Mouse (Mus musculus) lung, postnatal 10 days (tissue): ENCODE data around the gene Rhbdf1.

Experiments
- DNase-seq: peaks from one replicate; pipeline ENCODE4 v3.0.0; 2021

Rhbdf1 gene

DNA sequence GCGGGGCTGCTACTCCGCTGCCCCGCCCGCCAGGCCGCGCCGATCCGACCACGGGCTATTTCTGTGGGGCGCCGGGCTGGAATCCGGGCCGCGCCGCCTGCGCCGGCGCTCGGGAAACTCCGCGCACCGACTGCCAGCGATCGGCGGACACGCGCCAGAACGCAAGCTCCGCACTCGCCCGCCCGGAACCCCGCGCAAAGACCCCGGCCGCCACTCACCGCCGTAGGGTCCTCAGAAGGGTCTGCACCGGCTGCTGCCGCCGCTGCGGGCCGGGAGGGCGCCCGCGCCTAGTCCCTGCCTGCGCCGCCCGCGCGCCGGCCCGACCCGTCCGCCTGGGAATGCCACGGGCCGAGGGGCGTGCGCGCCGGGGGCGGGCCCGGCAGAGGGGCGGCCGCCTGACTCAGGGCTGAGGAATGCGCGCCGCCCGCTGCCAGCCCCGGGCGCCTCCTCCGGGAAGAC, at the start of gene Rhbdf1:
Rhbdf1 (minus strand) TSS at position 350 of the 459 bp plus-strand sequence.
- DNase-seq: peak; percentile 83

DNA sequence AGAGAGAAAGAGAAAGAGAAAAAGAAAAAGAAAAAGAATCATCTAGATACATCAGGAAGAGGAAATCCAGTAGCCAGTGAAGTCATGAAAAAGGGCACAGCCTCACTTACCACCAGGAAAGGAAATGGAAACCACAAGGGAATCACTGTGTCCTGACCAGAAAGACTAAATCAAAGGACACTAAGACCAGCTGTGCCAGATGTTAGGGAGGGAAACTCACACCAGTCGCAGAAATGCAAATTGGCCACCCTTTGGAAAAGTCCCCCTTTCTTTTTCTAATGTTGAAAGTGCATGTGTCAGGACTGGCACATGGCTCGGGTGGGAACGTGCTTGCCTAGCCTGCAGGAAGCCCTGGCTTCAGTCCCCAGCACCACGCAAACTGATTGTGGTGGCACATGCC, 49.1 kb upstream of the Rhbdf1 start:
- DNase-seq: no peak

DNA sequence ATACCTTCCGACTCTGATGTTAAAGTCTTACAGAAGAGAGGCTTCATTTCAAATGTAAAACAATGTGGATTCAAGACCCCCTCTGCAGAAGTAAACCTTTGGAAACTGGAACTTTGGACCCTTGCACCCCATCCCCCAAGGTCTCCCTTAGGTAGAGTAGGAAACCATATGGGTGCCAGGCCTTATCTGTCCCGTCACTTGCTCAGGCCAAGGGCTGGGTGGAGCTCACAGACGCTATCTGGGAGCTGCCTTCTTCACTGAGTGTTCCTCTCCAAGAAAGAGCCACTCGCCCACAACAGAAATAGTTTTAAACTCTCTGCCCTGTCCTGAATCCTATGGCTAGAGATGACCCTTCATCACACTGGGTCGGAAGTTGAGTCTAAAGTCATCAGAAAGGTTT, 46.9 kb upstream of the Rhbdf1 start:
- no peak for DNase-seq

DNA sequence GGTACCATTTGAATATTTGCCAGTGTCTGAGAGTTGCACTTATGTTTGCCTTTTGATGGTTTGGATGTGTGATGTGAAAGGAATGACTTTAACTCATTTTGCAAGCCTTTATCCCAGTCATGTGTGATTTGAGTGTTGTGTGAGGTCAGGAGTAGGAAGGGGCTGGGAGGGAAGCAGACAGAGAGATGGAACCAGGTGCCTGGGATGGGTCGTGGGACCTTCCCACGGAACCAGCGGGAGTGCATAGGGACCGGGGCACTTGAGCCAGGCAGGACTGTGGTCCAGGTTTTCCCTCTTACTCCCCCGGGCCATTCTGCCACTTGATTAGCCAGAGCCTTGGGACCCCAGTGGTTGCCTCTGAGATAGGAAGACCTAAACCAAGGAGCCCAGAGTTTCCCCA, 45.9 kb upstream of the Rhbdf1 start:
- DNase-seq: peak; percentile 5

DNA sequence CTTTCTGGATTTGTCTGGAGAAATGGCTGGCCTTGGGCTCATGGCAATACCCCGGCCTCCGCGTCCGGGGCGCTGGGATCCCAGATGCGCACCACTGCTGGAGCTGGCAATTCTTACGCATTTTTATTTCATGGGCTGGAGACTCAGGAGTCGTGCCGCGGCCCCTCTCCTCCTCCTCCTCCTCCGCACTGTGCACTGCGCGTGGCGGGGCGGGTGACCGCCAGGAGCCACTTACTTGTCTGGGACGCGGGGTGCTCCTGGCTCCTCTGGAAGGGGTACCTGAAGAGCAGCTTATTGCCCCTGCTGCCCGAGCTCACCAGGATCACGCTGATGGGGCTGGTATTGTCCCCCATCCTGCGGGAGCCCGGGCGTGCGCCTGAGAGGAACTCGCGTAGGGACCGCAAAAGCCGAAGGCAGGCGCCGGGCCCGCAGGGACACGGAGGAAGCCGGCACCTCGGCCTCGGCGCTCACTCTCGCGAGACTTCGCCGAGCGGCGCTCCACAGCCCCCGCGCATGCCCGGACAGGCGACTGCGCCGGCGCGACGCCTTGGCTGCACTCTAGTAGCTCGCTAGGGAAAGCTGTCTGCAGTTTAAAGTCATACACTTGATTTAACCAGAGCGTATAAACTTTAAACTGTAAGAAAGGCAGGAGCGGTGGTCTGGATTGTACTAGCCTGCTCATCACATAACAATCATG, 45.2 kb upstream of the Rhbdf1 start, which contains the start of gene Nprl3:
Nprl3 (minus strand) TSS at position 520 of the 697 bp plus-strand sequence.
- peak; percentile 98 for DNase-seq

DNA sequence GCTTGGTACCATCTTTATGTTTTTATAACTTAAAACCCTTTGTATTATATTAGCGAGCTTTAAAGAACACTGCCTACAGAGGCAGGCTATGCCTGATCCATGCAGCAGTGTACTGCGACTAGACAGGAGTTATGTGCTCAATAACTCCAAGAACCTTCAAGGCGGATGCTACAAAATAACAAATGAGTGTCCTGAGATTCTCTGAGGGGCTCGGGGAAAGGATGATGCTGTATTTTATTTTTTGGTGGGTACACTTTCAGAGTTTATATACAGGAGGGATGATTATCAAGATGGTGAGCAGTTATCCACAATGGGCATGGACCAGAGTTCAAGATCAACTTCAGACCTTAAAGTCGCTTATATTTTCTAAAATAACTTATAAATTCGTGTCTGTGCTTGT, 44.7 kb upstream of the Rhbdf1 start:
- no peak for DNase-seq

DNA sequence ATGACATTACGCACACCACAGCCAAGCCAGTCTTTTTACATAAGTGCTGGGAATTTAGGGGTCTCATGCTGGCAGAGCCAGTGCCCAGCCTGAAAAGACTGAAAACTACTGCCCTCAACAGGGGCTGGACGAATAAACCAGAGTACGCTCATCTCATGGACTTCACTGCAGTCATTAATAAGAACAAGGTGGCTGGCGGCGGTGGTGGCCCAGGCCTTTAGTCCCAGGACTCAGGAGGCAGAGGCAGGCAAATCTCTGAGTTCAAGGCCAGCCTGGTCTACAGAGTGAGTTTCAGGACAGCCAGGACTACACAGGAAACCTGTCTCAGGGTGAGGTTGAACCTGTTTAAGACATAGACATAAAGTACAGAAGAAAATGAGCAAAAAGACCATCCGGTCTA, 44.1 kb upstream of the Rhbdf1 start:
- no peak for DNase-seq

DNA sequence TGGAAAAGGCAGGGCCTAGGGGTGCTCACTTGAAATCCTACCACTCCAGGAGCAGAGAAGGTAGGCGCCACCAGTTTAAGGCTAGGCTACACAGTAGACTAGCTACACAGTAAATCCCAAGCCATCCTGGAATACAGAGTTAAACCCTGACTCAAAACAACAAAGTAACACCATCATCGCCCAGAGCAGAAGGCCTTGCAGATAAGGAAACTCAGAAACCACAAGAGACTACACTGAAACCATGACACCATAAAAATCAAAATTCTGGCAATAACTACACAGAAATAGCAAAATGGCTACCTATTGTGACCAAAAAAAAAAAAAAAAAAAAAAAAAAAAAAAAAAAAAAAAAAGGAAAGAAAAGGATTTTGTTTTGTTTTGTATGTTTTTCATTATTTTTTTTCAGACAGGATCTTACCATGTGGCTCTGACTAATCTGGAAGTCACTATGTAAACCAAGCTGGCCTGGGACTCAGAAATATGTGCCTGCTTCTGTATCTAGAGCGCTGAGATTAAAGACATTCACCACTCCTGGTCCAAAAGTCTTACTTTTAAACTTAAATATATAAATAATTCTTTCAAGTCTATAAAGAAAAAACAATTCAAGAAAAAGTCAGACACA, 43.1 kb upstream of the Rhbdf1 start:
- no peak for DNase-seq

DNA sequence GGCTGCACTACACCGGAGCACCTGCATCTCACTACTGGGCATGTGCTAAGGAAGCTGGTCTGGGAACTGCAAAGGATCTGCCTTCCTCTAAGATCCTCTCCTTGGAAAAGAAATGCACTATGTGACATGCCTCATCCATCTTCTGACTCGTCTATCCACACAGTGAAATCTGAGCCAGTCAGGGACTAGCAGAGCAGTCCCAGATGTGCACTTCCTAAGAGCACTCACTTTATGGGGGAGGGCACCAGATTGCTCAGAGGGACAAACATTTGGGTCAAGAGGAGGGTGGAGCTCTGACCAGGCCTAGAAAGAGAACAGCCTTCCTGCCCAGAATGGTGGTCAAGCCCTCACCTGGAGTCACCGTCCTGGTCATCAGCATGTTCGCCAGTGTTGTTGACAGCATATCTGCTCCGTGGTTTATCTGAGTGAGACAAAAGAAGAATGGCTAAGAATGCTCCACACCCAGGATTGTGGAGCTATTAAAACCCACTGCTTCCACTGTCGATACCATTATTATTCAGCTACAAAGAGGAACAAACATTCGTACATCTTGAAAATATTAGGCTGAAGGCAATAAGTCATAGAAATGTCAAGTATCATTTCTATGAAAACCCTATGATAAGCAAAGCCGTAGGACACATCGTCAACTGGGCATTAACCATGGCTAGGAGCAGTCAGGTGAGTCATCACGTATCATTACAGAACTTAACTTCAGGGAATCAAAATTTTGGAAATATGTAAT, 40.7 kb upstream of the Rhbdf1 start:
- DNase-seq: no peak

DNA sequence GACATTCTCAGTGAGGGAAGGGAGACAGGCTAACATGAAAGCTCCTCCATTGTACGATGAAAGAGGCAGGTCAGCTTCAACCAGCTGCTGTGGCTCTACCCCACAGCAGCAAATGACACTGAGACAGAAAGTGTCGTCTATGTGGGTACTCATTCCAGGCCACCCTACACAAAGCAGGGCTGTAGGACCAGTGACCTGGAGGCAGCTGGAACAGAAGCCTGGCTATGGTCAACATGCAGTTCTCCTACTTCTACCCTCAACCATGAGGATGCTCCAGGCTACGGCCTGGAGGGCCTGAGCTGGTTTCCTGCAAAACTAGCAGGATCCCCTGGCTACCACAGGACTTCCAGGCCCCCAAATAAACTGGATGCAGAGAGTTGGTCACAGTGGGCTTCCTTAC, 34.5 kb upstream of the Rhbdf1 start:
- no peak for DNase-seq

DNA sequence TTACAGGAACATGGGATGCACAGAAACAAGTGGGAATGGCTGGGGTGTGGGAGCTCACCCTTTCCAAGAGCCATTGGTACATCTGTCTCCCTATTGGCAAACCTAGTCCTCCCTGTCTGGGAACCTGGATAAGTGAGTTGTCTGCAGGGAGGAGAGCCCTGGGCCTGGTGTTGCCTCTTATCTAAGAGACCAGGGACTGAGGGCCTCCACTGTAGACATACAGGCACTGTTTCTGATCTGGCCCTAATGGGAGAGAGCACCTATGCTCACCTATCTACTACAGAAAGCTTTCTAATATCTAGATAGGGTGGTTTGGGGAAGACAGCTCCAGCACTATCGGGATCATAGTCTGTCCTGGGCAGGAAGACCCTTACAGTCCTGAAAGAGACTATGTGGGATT, 34.0 kb upstream of the Rhbdf1 start:
- DNase-seq: no peak

DNA sequence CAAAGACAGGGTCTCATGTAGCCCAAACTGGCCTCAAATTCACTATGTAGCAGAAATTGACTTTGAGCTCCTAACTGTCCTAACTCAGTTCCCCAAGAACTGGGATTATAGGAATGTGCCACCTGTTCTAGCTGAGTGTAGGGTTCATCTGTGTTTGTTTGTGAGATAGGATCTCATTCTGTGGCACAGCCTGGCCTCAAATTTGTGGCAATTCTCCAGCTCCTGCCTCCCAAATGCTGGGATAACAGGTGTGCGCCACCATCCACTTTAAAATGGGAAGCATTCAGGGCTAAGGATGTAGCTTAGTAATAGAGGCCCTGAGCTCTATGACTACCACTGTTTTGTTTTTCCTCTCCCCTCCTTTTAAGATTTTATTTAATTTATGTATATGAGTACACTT, 31.0 kb upstream of the Rhbdf1 start:
- DNase-seq: no peak

DNA sequence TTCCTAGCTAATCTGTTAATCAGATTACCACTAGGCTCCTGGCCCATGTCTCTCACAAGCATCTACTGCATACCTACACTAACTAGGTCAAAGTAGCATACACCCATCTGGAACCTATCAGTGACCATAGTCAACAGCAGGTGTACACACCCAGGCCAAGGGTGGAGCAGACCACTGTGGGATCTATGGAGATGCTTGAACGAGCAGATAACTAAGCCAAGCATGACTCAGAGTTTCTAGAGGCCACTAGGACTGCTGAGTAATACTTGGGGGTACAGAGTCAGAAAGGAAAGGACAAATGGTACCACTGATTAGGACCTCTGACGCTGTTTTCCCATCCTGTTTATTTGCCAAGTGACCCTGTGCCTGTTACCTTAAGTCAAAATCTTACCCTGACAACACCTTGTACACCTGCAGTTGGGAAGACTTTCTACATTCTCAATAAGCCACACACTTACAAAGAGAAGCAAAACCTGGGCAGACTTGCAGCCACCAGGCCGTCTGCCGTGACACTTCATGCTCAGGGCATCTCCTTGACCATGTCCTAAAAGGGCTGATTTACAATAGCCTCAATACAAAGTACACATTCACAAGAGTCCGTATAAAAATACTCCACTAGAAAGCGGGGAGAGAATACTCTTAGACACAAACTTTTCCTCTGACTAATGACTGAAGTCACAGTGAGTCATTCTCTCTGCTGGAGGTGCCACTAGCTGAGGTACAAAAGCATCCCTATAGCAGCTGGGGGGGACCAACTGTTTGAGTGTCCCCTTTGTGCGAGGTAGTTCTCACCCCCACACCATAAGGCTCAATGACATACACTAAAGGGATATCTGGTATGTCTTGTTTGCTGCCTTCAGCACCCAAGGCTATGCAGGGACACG, 29.0 kb upstream of the Rhbdf1 start:
- no peak for DNase-seq

DNA sequence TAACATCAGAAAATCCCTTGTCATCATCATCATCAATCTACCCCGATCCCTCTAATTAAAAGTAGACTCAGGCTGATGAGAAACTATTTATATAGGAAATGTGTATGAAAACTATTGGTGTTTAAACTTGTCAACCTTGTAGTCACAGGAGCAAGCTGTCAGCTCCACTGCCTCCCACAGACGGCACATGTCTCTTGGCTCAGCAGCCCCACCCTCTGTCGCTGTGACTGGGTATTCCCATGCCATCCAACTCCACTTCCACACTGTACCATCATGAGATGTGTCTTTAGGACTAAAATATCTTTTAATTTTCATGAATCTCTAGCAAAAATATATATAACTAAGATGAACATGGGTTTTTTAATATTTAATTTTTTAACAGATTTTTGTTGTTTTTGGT, 26.2 kb upstream of the Rhbdf1 start:
- no peak for DNase-seq

DNA sequence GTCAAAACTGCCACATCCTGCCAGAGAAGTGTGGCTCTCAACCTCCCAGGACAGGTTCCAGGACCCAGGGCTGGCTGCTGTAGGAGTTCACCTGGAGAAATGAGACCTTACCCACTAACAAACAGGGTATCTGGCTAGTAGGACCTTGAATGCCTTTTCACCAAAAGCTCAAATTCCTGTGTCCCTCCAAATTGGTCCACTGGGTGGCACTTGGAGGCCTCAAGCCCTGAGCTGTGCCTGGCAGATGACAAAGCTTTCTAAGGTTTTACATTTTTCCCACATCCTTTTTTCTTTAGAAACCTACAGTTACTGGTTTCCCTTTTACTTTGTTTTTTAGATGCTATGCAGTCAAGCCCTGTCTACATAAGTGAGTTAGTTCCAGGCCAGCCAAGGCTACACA, 25.0 kb upstream of the Rhbdf1 start:
- no peak for DNase-seq

DNA sequence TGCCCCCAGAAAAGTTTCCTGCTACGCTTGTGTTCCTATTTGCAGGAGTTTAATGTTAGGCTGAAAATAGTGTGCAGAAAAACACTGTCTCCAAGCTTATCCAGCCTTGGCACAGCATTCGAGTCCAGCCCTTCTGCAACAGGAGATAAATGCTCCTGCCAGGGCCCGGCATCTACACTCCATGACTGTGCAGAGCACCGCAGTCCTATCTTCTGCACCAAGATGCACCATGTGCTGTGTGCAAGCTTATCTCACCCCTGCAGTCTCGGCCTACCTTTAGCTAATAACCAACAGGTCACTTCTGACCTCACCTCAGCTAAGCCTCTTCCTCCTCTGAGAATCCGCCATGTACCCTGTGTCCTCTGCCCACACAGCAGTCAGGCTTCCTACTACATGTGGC, 23.5 kb upstream of the Rhbdf1 start:
- no peak for DNase-seq

DNA sequence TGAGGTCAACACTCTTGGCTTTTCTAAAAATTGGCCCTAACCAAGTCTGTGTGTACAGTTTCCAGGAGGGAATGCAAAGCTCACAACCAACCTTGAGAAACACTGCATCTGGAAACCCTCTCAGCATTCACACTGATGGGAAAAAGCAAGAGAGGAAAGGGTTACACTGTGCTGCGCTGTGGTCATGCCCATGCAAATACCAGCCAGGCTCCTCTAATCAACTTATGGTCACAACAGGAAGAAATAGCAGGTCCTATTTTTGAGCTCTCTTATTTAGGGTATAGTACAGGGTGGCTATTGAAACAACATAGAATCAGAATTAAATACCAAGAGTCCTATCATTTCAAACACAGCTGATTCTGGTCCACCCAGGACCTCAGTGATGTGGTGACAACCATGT, 22.5 kb upstream of the Rhbdf1 start:
- no peak for DNase-seq

DNA sequence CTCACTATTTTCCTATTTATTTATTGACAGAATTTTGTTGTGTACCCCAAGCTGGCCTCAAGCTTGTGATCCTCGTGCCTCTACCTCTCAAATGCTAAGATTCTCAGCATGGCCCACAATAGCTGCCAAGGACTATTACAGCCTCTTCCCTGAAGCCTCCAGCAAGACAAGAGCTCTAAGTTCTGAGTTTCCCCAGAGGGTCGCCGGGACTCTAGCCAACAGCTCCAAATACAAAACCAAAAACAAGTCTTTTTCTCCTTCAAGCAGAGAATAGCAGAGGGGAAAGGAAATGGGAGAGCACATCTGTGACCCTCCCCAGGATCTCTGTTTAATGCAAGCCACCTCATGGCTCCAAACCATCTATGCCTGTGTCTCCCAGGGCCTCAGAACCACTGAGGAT, 22.0 kb upstream of the Rhbdf1 start:
- DNase-seq: no peak

DNA sequence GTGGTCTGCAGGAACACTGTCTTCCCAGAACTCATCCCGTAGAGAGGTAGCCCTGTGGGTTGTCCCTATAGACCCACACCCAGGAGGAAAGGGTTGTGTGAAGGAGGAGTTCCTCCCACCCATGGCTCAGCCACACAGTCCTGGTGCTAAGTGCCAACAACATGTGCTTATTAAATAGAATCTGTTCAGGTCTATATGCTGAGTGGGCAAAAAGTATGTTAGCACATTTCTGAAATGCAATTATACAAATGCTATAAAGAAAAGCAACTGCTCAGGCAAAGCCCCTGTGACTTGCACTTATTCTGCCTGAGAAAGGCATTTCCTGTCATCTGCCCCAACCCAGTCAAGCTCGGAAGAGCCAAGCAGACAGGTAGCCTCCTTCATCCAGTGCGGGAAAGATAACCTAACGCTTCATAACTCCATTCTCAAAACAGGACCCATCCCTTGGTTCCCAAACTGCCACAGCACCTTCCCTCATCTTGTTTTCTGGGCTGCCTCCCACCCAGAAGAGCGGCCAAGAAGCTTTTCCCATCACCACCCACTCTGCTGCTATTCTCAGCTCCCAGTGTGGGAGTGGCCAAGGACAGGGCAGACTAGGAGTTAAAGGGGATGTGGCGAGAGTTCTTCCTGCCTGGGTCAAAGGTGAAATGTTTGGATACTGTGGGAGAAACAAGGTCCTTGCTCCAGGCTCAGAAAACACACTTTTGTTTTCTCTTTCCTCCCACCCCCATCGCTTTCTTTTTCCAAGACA, 21.3 kb upstream of the Rhbdf1 start:
- peak; percentile 57 for DNase-seq

DNA sequence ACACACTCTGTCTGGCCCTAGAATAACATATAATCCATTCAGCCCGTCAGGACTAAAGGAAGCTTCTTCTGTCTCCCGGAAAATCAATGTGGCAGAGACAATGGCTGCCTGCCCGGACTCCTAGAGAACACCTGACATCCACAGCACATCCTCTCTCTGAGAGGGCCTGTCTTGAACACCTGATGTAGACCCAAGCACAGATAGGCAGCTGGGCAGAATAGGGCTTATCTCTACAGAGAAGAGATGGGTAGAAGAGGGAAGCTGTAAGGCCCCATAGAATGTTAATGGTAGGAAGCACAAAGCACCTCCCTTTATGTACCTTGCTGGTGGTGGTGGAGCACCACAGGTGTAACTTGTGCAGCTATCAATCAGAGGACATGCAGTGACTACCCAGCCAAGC, 20.1 kb upstream of the Rhbdf1 start:
- DNase-seq: no peak

DNA sequence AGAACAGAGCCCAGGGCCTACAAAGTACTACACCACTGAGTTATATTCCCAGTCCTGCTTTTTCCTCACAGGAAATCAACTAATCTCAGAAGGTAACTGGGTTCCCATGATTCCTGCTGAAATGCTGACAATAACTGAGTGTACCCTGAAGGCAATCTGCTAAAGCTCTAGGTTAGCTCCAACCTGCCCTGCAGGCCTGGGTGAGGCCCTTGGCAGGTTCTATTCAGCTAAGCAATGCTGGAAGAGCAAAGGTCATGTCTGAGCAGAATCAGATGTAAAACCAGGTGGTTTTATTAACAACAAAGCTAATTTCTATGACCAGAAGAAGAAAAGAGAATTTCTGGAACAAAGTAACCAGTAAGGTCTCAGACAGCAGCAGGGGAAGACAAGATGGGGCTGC, 19.3 kb upstream of the Rhbdf1 start:
- no peak for DNase-seq
